Mouse (Mus musculus) E14TG2a.4 (cell line): ENCODE measurements at regions not wholly inside any gene's neighbourhood (a gene's known extent, or its start where the extent isn't known, plus 50 kb on each side); places are given as distances from the start of the nearest gene placed in this dataset.

Source experiments
- CTCF ChIP-seq: conservative IDR thresholded peaks from 2 replicates; pipeline ENCODE4 v1.5.1; 2014; ENCODE audit warnings: low read length
- NANOG ChIP-seq: IDR thresholded peaks from 2 replicates; pipeline ENCODE4 v1.6.1; 2014; ENCODE audit warnings: borderline replicate concordance, low read length, mixed read lengths
- POU5F1 ChIP-seq: IDR thresholded peaks from 2 replicates; pipeline ENCODE4 v1.6.1; 2014; ENCODE audit warnings: low read length, borderline replicate concordance

GRCm38 (mm10) chr13:101112176-101112575 is 278.9 kb upstream of the Slc30a5 start:
- TF ChIP-seq CTCF: no peak
- TF ChIP-seq POU5F1: no peak
- no peak for TF ChIP-seq NANOG
